Mouse (Mus musculus): ENCODE measurements at regions not wholly inside any gene's neighbourhood (a gene's known extent, or its start where the extent isn't known, plus 50 kb on each side); places are given as distances from the start of the nearest gene placed in this dataset.

DNA sequence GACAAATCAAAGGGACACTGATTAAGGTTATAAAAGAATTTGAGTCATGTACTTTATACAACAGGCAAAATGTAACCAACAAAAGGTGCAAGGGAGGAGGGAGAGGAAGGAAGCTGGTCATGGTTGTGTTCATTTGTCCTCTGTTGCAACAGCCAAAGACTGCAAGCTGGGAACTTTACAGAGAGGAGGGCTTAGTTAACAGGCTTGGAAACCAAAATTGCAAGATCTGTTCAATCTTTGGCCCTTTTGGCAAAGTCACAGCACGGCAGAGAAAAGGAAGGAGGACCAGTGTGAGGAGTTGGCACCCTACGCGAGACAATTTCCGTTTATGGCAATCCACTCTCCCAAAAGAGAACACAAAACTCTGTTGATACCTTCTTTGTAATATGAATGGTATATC lies 67.6 kb downstream of the Tmem30b start:
- Histone ChIP-seq H3K27ac (no peak overlapping the region), H3K36me3 (ENCODE audit: insufficient read depth, low read length) (no peaks in the 10 kb centered on the region), H3K4me3 (replicated peaks; ENCODE audit: low read depth, low read length) (no peak overlapping the region), H3K9me3 (replicated peaks; ENCODE audit: low read length) (no peaks in the 10 kb centered on the region), H3K4me1 (replicated peaks; ENCODE audit: insufficient read depth, low read length) (peaks cover 7% of the 10 kb centered on the region; the same call in 1 of the 2 replicates), H3K4me2 (ENCODE audit: low read length) (no peak overlapping the region), H3K27me3 (ENCODE audit: insufficient read depth, low read length) (no peaks in the 10 kb centered on the region), H3K9ac (ENCODE audit: low read depth, low read length) (no peak overlapping the region)
- 97% methylated on average over 4 of the region's 4 CpGs for whole genome bisulfite sequencing
- DNase-seq (ENCODE audit: low spot score) (no peak), ATAC-seq (replicated peaks; ENCODE audit: low FRiP score, low read depth) (no peak)
- TF ChIP-seq CTCF (IDR thresholded peaks at IDR 0.05; ENCODE audit: low read depth) = no peak

- H3K27ac ChIP-seq = no peak overlapping the region
- H3K27me3 ChIP-seq (ENCODE audit: insufficient read depth, low read length) = no peaks in the 10 kb centered on the region
- peak; percentile 71 for DNase-seq (ENCODE audit: low spot score)
- no peak for TF ChIP-seq CTCF (IDR thresholded peaks at IDR 0.05; ENCODE audit: low read depth)
- 0 out of 2 replicates have a peak overlapping the region, but pooled peaks have one; percentile 21 for H3K4me2 ChIP-seq (ENCODE audit: low read length)
- no peak overlapping the region for H3K9ac ChIP-seq (ENCODE audit: low read depth, low read length)
- H3K9me3 ChIP-seq (replicated peaks; ENCODE audit: low read length) = no peaks in the 10 kb centered on the region
- H3K4me1 ChIP-seq (replicated peaks; ENCODE audit: insufficient read depth, low read length) = peaks cover 7% of the 10 kb centered on the region; the same call in 1 of the 2 replicates
- WGBS = 7% methylated on average over 7 of the region's 7 CpGs
- no peaks in the 10 kb centered on the region for H3K36me3 ChIP-seq (ENCODE audit: insufficient read depth, low read length)
- no peak overlapping the region for H3K4me3 ChIP-seq (replicated peaks; ENCODE audit: low read depth, low read length)
- no peak for ATAC-seq (replicated peaks; ENCODE audit: low FRiP score, low read depth)
These were observed 69.8 kb downstream of the Tmem30b start for GRCm38 (mm10) chr12:73476421-73476858.

DNA sequence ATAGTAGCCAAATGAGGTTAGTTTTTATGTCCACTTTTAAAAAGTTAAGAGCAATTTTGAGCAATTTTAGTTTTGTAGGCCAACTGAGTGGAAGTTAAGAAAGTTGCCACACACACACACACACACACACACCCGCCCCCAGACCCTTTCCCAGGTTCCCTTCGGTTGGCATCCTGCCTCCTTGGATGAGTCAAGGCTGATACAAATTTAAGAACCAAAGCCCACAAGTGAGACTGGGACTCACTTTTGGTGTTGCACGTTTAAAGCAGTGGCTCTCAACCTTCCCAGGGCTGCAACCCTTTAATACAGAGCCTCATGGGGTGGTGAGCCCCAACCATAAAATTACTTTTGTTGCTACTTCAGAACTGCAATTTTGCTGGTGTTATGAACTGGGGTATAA lies 70.4 kb downstream of the Tmem30b start:
- 56% methylated on average over 3 of the region's 3 CpGs for WGBS
- no peak overlapping the region for H3K4me2 ChIP-seq (ENCODE audit: low read length)
- peaks cover 7% of the 10 kb centered on the region; the same call in 1 of the 2 replicates for H3K4me1 ChIP-seq (replicated peaks; ENCODE audit: insufficient read depth, low read length)
- no peaks in the 10 kb centered on the region for H3K9me3 ChIP-seq (replicated peaks; ENCODE audit: low read length)
- DNase-seq (ENCODE audit: low spot score) = no peak
- TF ChIP-seq CTCF (IDR thresholded peaks at IDR 0.05; ENCODE audit: low read depth) = no peak
- no peak for ATAC-seq (replicated peaks; ENCODE audit: low FRiP score, low read depth)
- H3K27me3 ChIP-seq (ENCODE audit: insufficient read depth, low read length) = no peaks in the 10 kb centered on the region
- no peak overlapping the region for H3K27ac ChIP-seq
- H3K36me3 ChIP-seq (ENCODE audit: insufficient read depth, low read length) = no peaks in the 10 kb centered on the region
- no peak overlapping the region for H3K4me3 ChIP-seq (replicated peaks; ENCODE audit: low read depth, low read length)
- H3K9ac ChIP-seq (ENCODE audit: low read depth, low read length) = no peak overlapping the region

- Histone ChIP-seq H3K4me1 (replicated peaks; ENCODE audit: insufficient read depth, low read length) (peaks cover 7% of the 10 kb centered on the region; the same call in 1 of the 2 replicates), H3K9ac (ENCODE audit: low read depth, low read length) (no peak overlapping the region), H3K9me3 (replicated peaks; ENCODE audit: low read length) (no peaks in the 10 kb centered on the region), H3K4me3 (replicated peaks; ENCODE audit: low read depth, low read length) (no peak overlapping the region), H3K36me3 (ENCODE audit: insufficient read depth, low read length) (no peaks in the 10 kb centered on the region), H3K27me3 (ENCODE audit: insufficient read depth, low read length) (no peaks in the 10 kb centered on the region), H3K4me2 (ENCODE audit: low read length) (no peak overlapping the region), H3K27ac (no peak overlapping the region)
- no peak for TF ChIP-seq CTCF (IDR thresholded peaks at IDR 0.05; ENCODE audit: low read depth)
- ATAC-seq (replicated peaks; ENCODE audit: low FRiP score, low read depth) (no peak), DNase-seq (ENCODE audit: low spot score) (no peak)
- 59% methylated on average over 5 of the region's 5 CpGs for WGBS
These were observed 71.2 kb downstream of the Tmem30b start for GRCm38 (mm10) chr12:73475020-73475419.

- H3K27ac ChIP-seq = no peak overlapping the region
- H3K27me3 ChIP-seq (ENCODE audit: insufficient read depth, low read length) = no peaks in the 10 kb centered on the region
- 72% methylated on average over 4 of the region's 4 CpGs for WGBS
- no peak overlapping the region for H3K4me3 ChIP-seq (replicated peaks; ENCODE audit: low read depth, low read length)
- no peaks in the 10 kb centered on the region for H3K9me3 ChIP-seq (replicated peaks; ENCODE audit: low read length)
- peaks cover 7% of the 10 kb centered on the region; the same call in 1 of the 2 replicates for H3K4me1 ChIP-seq (replicated peaks; ENCODE audit: insufficient read depth, low read length)
- ATAC-seq (replicated peaks; ENCODE audit: low FRiP score, low read depth) = no peak
- H3K4me2 ChIP-seq (ENCODE audit: low read length) = no peak overlapping the region
- no peak overlapping the region for H3K9ac ChIP-seq (ENCODE audit: low read depth, low read length)
- H3K36me3 ChIP-seq (ENCODE audit: insufficient read depth, low read length) = no peaks in the 10 kb centered on the region
- DNase-seq (ENCODE audit: low spot score) = no peak
- no peak for TF ChIP-seq CTCF (IDR thresholded peaks at IDR 0.05; ENCODE audit: low read depth)
These were observed 73.1 kb downstream of the Tmem30b start for GRCm38 (mm10) chr12:73473111-73473510.

DNA sequence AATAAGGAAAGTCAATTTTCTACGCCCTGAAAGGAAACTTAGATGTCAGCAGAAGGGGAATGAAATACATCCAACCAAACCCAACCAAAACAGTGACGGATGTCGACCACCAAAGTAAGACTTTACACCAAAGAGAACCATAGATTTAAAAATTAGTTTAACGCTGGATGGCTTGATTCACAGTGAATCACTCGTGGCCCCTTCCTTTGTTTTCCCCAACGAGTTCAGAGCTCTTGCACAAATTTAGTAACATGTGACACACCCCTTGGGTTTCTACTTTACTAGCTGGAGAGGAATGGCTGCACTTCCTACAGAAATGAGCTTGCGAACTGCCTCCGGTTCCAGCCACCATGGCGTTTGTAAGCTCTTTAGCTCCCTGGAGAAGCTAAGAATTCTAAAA lies 74.2 kb downstream of the Tmem30b start:
- Histone ChIP-seq H3K9ac (ENCODE audit: low read depth, low read length) (peak overlapping the region; percentile 10; the same call in 1 of the 2 replicates), H3K4me2 (ENCODE audit: low read length) (peak overlapping the region; percentile 43), H3K27me3 (ENCODE audit: insufficient read depth, low read length) (no peaks in the 10 kb centered on the region), H3K27ac (no peak overlapping the region), H3K36me3 (ENCODE audit: insufficient read depth, low read length) (no peaks in the 10 kb centered on the region), H3K9me3 (replicated peaks; ENCODE audit: low read length) (no peaks in the 10 kb centered on the region), H3K4me3 (replicated peaks; ENCODE audit: low read depth, low read length) (0 out of 2 replicates have a peak overlapping the region, but pooled peaks have one; percentile 11), H3K4me1 (replicated peaks; ENCODE audit: insufficient read depth, low read length) (peaks cover 7% of the 10 kb centered on the region; the same call in 1 of the 2 replicates)
- ATAC-seq (replicated peaks; ENCODE audit: low FRiP score, low read depth) (no peak), DNase-seq (ENCODE audit: low spot score) (no peak)
- TF ChIP-seq CTCF (IDR thresholded peaks at IDR 0.05; ENCODE audit: low read depth) = no peak
- 49% methylated on average over 9 of the region's 9 CpGs for WGBS

- no peak overlapping the region for H3K9ac ChIP-seq (ENCODE audit: low read depth, low read length)
- no peak overlapping the region for H3K27ac ChIP-seq
- DNase-seq (ENCODE audit: low spot score) = peak; percentile 58
- no peaks in the 10 kb centered on the region for H3K36me3 ChIP-seq (ENCODE audit: insufficient read depth, low read length)
- TF ChIP-seq CTCF (IDR thresholded peaks at IDR 0.05; ENCODE audit: low read depth) = no peak
- 43% methylated on average over 7 of the region's 7 CpGs for WGBS
- no peak overlapping the region for H3K4me2 ChIP-seq (ENCODE audit: low read length)
- no peaks in the 10 kb centered on the region for H3K27me3 ChIP-seq (ENCODE audit: insufficient read depth, low read length)
- H3K4me3 ChIP-seq (replicated peaks; ENCODE audit: low read depth, low read length) = no peak overlapping the region
- no peaks in the 10 kb centered on the region for H3K9me3 ChIP-seq (replicated peaks; ENCODE audit: low read length)
- H3K4me1 ChIP-seq (replicated peaks; ENCODE audit: insufficient read depth, low read length) = no peaks in the 10 kb centered on the region
- ATAC-seq (replicated peaks; ENCODE audit: low FRiP score, low read depth) = no peak
These were observed 79.7 kb downstream of the Tmem30b start for GRCm38 (mm10) chr12:73466484-73466883.
